Mouse (Mus musculus) C2C12 (cell line): ENCODE results near the gene Inpp5f.

Source experiments
- CEBPB ChIP-seq: IDR thresholded peaks from one replicate; pipeline ENCODE4 v1.6.1; 2011; ENCODE audit warnings: low read depth, mild to moderate bottlenecking, control low read depth, moderate library complexity
- CTCF ChIP-seq: IDR thresholded peaks from one replicate; pipeline ENCODE4 v1.5.1; 2011; ENCODE audit not compliant: control insufficient read depth, insufficient read depth, insufficient read length
- FOSL1 ChIP-seq: IDR thresholded peaks from one replicate; pipeline ENCODE4 v1.8.0; 2011; ENCODE audit warnings: mild to moderate bottlenecking, low read length; ENCODE audit not compliant: poor library complexity, insufficient read depth, severe bottlenecking
- MAX ChIP-seq: IDR thresholded peaks from one replicate; pipeline ENCODE4 v1.6.1; 2011; ENCODE audit warnings: mild to moderate bottlenecking, control low read depth
- MYOD1 ChIP-seq: IDR thresholded peaks from one replicate; pipeline ENCODE4 v1.6.1; 2011; ENCODE audit warnings: low read depth; ENCODE audit not compliant: control insufficient read depth, insufficient read length
- MYOG ChIP-seq: IDR thresholded peaks from one replicate; pipeline ENCODE4 v1.6.1; 2011; ENCODE audit not compliant: control insufficient read depth, insufficient read length; ENCODE audit errors: extremely low read depth
- USF1 ChIP-seq: IDR thresholded peaks from one replicate; pipeline ENCODE4 v1.6.1; 2011; ENCODE audit warnings: low read depth, mild to moderate bottlenecking, control low read depth, moderate library complexity

GRCm38 (mm10) chr7:128694848-128695247 is 83.7 kb downstream of the Inpp5f start:
- no peak for TF ChIP-seq FOSL1
- no peak for TF ChIP-seq USF1
- TF ChIP-seq CTCF = no peak
- no peak for TF ChIP-seq MAX
- no peak for TF ChIP-seq MYOD1
- no peak for TF ChIP-seq CEBPB
- no peak for TF ChIP-seq MYOG
